9 mouse cellular contexts compared by ENCODE assay signal in genomic region chr5:37354385-37354784, GRCm38 (mm10). TPM values are rescaled to one million over a fixed set of nuclear protein-coding genes. Genes with fewer than 3 reads are reported as not detected.
DNase-seq lines count a peak whose midpoint lies in the region; ATAC-seq and TF ChIP-seq lines count a peak whose summit lies in the region.
"Had no signal": no experiment of that assay in that cellular context is flagged by ENCODE, and none has a peak within 500 bp of the region (broad histone marks: within the 10 kb centered on the region; RNA-seq: fewer than 3 reads in every experiment).

No protein-coding gene starts in this region.

- peak; percentile 54 for TF ChIP-seq CTCF in forebrain, postnatal 0 days (IDR thresholded peaks at IDR 0.05; ENCODE audit: low read depth)
- TF ChIP-seq CTCF in lung, embryonic 14.5 days (IDR thresholded peaks at IDR 0.05; ENCODE audit: low read depth): peak; percentile 75

- no peak for DNase-seq in forebrain, postnatal 0 days
- peak; percentile 55 for DNase-seq in midbrain, embryonic 14.5 days
- DNase-seq in adrenal gland, postnatal 36 days: peak; percentile 63 to 70
- DNase-seq in gastrocnemius, postnatal 10 days: peak; percentile 72
- DNase-seq in lung, embryonic 14.5 days: peak; percentile 78
- DNase-seq in urinary bladder, postnatal 14 days (ENCODE audit: low spot score): peak; percentile 67

- H3K36me3 ChIP-seq in forebrain, postnatal 0 days (ENCODE audit: insufficient read depth): no peaks in the 10 kb centered on the region
- peaks cover 25% of the 10 kb centered on the region for H3K36me3 ChIP-seq in forebrain, embryonic 13.5 days (ENCODE audit: poor library complexity, severe bottlenecking)
- peaks cover 6% of the 10 kb centered on the region; the same call in 1 of the 2 replicates for H3K36me3 ChIP-seq in midbrain, embryonic 14.5 days (ENCODE audit: control insufficient read depth, insufficient read depth, low read length)
- peaks cover 13% of the 10 kb centered on the region for H3K36me3 ChIP-seq in midbrain, embryonic 13.5 days
- H3K36me3 ChIP-seq in lung, embryonic 14.5 days (ENCODE audit: insufficient read depth): peaks cover 46% of the 10 kb centered on the region

- no peaks in the 10 kb centered on the region for H3K9me3 ChIP-seq in forebrain, postnatal 0 days (ENCODE audit: low read length)
- H3K9me3 ChIP-seq in forebrain, embryonic 13.5 days (replicated peaks): no peaks in the 10 kb centered on the region
- no peaks in the 10 kb centered on the region for H3K9me3 ChIP-seq in midbrain, embryonic 14.5 days (ENCODE audit: control insufficient read depth, low read length)
- H3K9me3 ChIP-seq in midbrain, embryonic 13.5 days: no peaks in the 10 kb centered on the region; the same call in 1 of the 2 replicates
- H3K9me3 ChIP-seq in lung, embryonic 14.5 days (ENCODE audit: low read depth, low read length): no peaks in the 10 kb centered on the region

- no peak overlapping the region for H3K27ac ChIP-seq in forebrain, postnatal 0 days (ENCODE audit: low read depth, low read length)
- no peak overlapping the region for H3K27ac ChIP-seq in forebrain, embryonic 13.5 days
- no peak overlapping the region for H3K27ac ChIP-seq in midbrain, embryonic 14.5 days (replicated peaks; ENCODE audit: low read depth, low read length)
- no peak overlapping the region for H3K27ac ChIP-seq in midbrain, embryonic 13.5 days
- H3K27ac ChIP-seq in lung, embryonic 14.5 days (ENCODE audit: low read depth): no peak overlapping the region
- H3K27ac ChIP-seq: macrophage had no signal

- no peak overlapping the region for H3K4me2 ChIP-seq in forebrain, postnatal 0 days (ENCODE audit: low read depth)
- no peak overlapping the region for H3K4me2 ChIP-seq in forebrain, embryonic 13.5 days
- no peak overlapping the region for H3K4me2 ChIP-seq in midbrain, embryonic 14.5 days (ENCODE audit: low read length)
- no peak overlapping the region for H3K4me2 ChIP-seq in midbrain, embryonic 13.5 days (replicated peaks)
- no peak overlapping the region for H3K4me2 ChIP-seq in lung, embryonic 14.5 days

- 91% methylated on average over 4 of the region's 4 CpGs for WGBS in forebrain, postnatal 0 days
- 88% methylated on average over 4 of the region's 4 CpGs for WGBS in forebrain, embryonic 13.5 days
- 88% methylated on average over 4 of the region's 4 CpGs for WGBS in midbrain, embryonic 14.5 days
- 92% methylated on average over 4 of the region's 4 CpGs for WGBS in midbrain, embryonic 13.5 days
- WGBS in lung, embryonic 14.5 days: 79% methylated on average over 4 of the region's 4 CpGs

- H3K9ac ChIP-seq in forebrain, postnatal 0 days: no peak overlapping the region
- no peak overlapping the region for H3K9ac ChIP-seq in forebrain, embryonic 13.5 days
- no peak overlapping the region for H3K9ac ChIP-seq in midbrain, embryonic 14.5 days (replicated peaks; ENCODE audit: low read length)
- no peak overlapping the region for H3K9ac ChIP-seq in midbrain, embryonic 13.5 days (replicated peaks)
- no peak overlapping the region for H3K9ac ChIP-seq in lung, embryonic 14.5 days

- no peaks in the 10 kb centered on the region for H3K4me1 ChIP-seq in forebrain, postnatal 0 days (ENCODE audit: insufficient read depth)
- peaks cover 11% of the 10 kb centered on the region for H3K4me1 ChIP-seq in forebrain, embryonic 13.5 days
- no peaks in the 10 kb centered on the region for H3K4me1 ChIP-seq in midbrain, embryonic 14.5 days (ENCODE audit: control insufficient read depth, insufficient read depth, low read length)
- H3K4me1 ChIP-seq in midbrain, embryonic 13.5 days (replicated peaks): 0 out of 2 replicates have a peak, but pooled peaks cover 4% of the 10 kb centered on the region
- no peaks in the 10 kb centered on the region for H3K4me1 ChIP-seq in lung, embryonic 14.5 days (ENCODE audit: insufficient read depth)

- ATAC-seq in forebrain, postnatal 0 days: no peak
- no peak for ATAC-seq in forebrain, embryonic 13.5 days
- no peak for ATAC-seq in midbrain, embryonic 14.5 days (ENCODE audit: low FRiP score, low TSS enrichment)
- no peak for ATAC-seq in midbrain, embryonic 13.5 days
- ATAC-seq in lung, embryonic 14.5 days (ENCODE audit: insufficient read depth): no peak

- H3K27me3 ChIP-seq in forebrain, postnatal 0 days (ENCODE audit: insufficient read depth, low read length): no peaks in the 10 kb centered on the region
- no peaks in the 10 kb centered on the region for H3K27me3 ChIP-seq in forebrain, embryonic 13.5 days
- no peaks in the 10 kb centered on the region for H3K27me3 ChIP-seq in midbrain, embryonic 14.5 days (ENCODE audit: control insufficient read depth, insufficient read depth, low read length)
- no peaks in the 10 kb centered on the region for H3K27me3 ChIP-seq in midbrain, embryonic 13.5 days
- no peaks in the 10 kb centered on the region for H3K27me3 ChIP-seq in lung, embryonic 14.5 days (ENCODE audit: insufficient read depth, low read length)

- no peak overlapping the region for H3K4me3 ChIP-seq in forebrain, postnatal 0 days (ENCODE audit: low read depth, low read length)
- no peak overlapping the region for H3K4me3 ChIP-seq in forebrain, embryonic 13.5 days
- no peak overlapping the region for H3K4me3 ChIP-seq in midbrain, embryonic 14.5 days (replicated peaks; ENCODE audit: low read depth, low read length)
- H3K4me3 ChIP-seq in midbrain, embryonic 13.5 days (replicated peaks): no peak overlapping the region
- no peak overlapping the region for H3K4me3 ChIP-seq in lung, embryonic 14.5 days (ENCODE audit: low read depth, low read length)

RNA-seq across cellular contexts. Expression of gene Evc2, which starts 16.1 kb away (rescaled TPM):
- 2.8 and 4.8 TPM in 2 replicates for total RNA-seq in forebrain, postnatal 0 days (2014; rRNA removed)
- 2.8 and 3.0 TPM in 2 replicates for polyA plus RNA-seq in forebrain, postnatal 0 days (2015; fragmentation: Nextera tagmentation; extraction: Ambion mirVana)
- polyA plus RNA-seq in forebrain, embryonic 13.5 days (2015; fragmentation: Nextera tagmentation; extraction: Ambion mirVana): 7.5 and 8.3 TPM in 2 replicates
- 5.5 and 6.0 TPM in 2 replicates for polyA plus RNA-seq in midbrain, embryonic 14.5 days (2014; fragmentation: Nextera tagmentation; extraction: Ambion mirVana)
- polyA plus RNA-seq in midbrain, embryonic 13.5 days (2015; fragmentation: Nextera tagmentation; extraction: Ambion mirVana): 6.2 and 7.5 TPM in 2 replicates
- total RNA-seq in adrenal gland, postnatal 36 days (2021): 10 to 100 TPM; 15.1 to 19.1 TPM
- 10 to 100 TPM in 1 of 2 experiments, 1 to 10 TPM in 1; 9.5 to 13.3 TPM for total RNA-seq in gastrocnemius, postnatal 10 days (2021)
- polyA plus RNA-seq in lung, embryonic 14.5 days (2014; fragmentation: Nextera tagmentation; extraction: Ambion mirVana): 21.6 and 21.7 TPM in 2 replicates
- polyA plus RNA-seq: macrophage had no signal

RNA-seq across cellular contexts. Expression of gene Evc, which starts 17.7 kb away (rescaled TPM):
- 8.5 and 9.9 TPM in 2 replicates for total RNA-seq in forebrain, postnatal 0 days (2014; rRNA removed)
- polyA plus RNA-seq in forebrain, postnatal 0 days (2015; fragmentation: Nextera tagmentation; extraction: Ambion mirVana): 2.3 and 2.4 TPM in 2 replicates
- polyA plus RNA-seq in forebrain, embryonic 13.5 days (2015; fragmentation: Nextera tagmentation; extraction: Ambion mirVana): 10.4 and 13.1 TPM in 2 replicates
- 3.3 and 4.0 TPM in 2 replicates for polyA plus RNA-seq in midbrain, embryonic 14.5 days (2014; fragmentation: Nextera tagmentation; extraction: Ambion mirVana)
- polyA plus RNA-seq in midbrain, embryonic 13.5 days (2015; fragmentation: Nextera tagmentation; extraction: Ambion mirVana): 7.4 and 8.9 TPM in 2 replicates
- 10 to 100 TPM in 1 of 2 experiments, 1 to 10 TPM in 1; 9.2 to 11.1 TPM for total RNA-seq in adrenal gland, postnatal 36 days (2021)
- 10 to 100 TPM; 24.6 to 27.4 TPM for total RNA-seq in gastrocnemius, postnatal 10 days (2021)
- polyA plus RNA-seq in lung, embryonic 14.5 days (2014; fragmentation: Nextera tagmentation; extraction: Ambion mirVana): 20.3 and 20.6 TPM in 2 replicates
- polyA plus RNA-seq: macrophage had no signal
